Mouse (Mus musculus): ENCODE results near the gene Ccdc158.

The Ccdc158 gene

GRCm38 (mm10) chr5:92602691-92603690, 72.1 kb downstream of the Ccdc158 start, which contains the start of gene Stbd1:
Gene Stbd1, plus strand, starts transcription at chr5:92603041.
- DNase-seq (ENCODE audit: low spot score in 2 of 2) = peak; percentile 9 to 12

- no peak for DNase-seq (ENCODE audit: low spot score in 2 of 2)
These were observed 76.0 kb downstream of the Ccdc158 start for GRCm38 (mm10) chr5:92599030-92599429.

DNA sequence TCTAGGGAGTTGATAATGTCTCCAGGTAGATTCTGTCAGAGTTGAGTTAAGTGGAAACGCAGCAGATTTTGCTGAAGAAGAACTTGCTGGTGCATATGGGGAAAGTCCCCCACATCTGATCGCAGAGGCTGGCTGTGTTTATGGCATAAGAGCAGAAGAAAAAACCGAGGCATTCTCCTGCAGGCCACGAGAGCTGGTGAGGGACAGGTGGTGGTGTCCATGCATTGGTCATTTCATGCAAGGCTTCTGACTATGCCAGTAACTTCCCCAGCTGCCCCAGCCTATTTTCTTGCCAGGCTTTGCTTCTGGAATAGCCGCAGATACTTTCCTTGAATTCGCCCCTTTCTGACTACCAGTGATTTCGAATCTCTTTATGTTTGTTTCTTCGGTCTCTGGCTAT, 78.2 kb downstream of the Ccdc158 start:
- DNase-seq (ENCODE audit: low spot score in 2 of 2) = no peak

GRCm38 (mm10) chr5:92595026-92595425, 80.0 kb downstream of the Ccdc158 start:
- no peak for DNase-seq (ENCODE audit: low spot score in 2 of 2)

DNA sequence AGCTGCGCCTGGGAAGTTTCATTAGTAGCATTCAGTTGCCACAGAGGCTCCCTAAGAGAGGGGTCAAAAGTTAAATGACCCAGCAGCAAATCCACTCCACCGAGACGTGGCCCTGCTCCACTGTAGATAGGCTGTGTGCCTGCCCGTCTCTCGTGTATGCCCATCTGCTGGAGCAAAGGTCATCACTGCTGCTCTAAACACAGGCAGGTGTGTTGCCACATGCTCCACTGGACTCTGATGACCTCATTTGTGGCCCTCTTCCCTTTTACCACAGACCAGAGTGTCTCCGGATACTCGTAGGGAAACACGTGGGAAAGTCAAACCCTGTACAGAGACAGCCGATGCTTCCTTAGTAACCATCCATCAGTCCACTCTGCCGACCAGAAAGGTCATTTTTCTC, 89.1 kb downstream of the Ccdc158 start:
- no peak for DNase-seq (ENCODE audit: low spot score in 2 of 2)

DNA sequence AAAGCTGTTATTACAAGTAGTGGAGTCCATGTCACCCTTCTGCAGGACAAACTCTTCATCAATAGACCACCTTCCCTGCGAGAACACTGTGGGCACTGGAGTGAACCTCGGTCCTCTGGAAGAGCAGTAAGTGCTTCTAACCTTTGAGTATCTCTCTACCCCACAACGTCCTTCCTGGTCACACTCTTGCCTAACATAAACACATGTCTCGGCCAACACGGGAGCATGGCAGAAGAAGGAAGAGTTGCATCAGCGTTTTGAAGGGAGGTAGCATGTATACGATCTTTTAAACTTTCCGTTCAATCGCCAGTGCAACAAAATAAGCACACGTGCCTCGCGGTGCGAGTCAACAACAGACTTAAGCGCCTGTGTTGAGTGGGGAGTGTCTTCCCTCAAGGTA, 95.5 kb downstream of the Ccdc158 start:
- DNase-seq (ENCODE audit: low spot score in 2 of 2) = no peak

DNA sequence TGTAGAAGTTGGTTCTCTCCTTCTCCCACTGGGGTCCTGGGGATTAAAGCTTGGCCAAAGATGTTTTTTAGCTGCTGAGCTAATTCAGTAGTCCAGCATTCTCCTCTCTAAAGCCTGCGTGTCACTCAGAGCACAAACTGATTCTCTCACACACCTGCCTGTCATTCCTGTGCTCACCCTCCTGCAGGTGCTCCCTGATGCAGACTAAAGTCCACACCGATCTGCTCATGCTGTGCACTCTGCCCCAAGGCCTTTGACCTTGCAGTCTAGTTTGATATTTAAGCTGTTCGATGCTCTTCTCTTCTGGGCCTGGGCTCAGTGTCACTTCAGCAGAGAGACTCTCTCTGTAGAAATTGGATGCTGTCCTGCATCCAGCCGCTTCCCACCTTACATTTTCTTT, 103.8 kb downstream of the Ccdc158 start:
- DNase-seq (ENCODE audit: low spot score in 2 of 2) = no peak

DNA sequence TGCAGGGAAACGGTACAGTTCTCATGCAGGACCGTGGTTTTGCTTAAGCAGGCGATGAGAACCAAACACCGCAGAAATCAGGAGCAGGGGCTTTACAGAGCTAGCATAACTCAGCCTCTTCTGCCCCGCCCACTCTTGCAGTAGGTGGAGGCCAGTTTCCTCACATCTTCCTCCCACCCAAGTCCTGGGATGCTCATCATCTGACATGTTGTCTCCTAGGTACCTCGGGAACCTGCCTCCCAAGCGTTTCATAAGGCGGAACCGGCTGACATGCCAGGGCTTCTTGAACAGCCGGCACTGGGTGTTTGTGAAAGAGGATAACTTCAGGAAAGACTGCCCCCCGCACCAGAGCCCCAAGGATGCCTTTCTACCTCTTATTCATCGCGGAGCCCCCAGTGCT, 113.1 kb downstream of the Ccdc158 start:
- DNase-seq (ENCODE audit: low spot score in 2 of 2) = no peak

- no peak for DNase-seq (ENCODE audit: low spot score in 2 of 2)
These were observed 114.9 kb downstream of the Ccdc158 start for GRCm38 (mm10) chr5:92560201-92560600.
